Mouse (Mus musculus): Measurements from ENCODE around the gene Ppp1r11. TPM values are rescaled to one million over a fixed set of nuclear protein-coding genes. Genes with fewer than 3 reads are reported as not detected.

Gene Ppp1r11
- polyA plus RNA-seq, 1 experiment, result 37.5 TPM

DNA sequence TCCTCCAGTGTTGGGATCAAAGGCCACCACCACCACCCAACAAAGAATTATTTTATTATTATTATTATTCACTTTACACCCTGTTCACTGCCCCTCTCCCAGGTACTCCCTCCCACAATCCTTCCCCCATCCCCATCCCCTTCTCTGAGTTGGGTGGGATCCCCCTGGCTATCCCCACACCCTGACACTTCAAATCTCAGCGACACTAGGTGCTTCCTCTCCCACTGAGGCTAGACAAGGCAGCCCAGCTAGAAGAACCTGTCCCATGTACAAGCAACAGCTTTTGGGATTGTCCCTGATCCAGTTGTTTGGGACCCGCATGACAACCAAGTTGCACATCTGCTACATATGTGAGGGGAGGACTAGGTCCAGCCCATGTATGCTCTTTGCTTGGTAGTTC is 1.1 kb upstream of the Ppp1r11 start:
- Histone ChIP-seq H3K4me3 (replicated peaks; ENCODE audit: control insufficient read depth, low read depth, low read length) (no peak overlapping the region), H3K4me1 (ENCODE audit: control insufficient read depth, insufficient read depth, low read length) (no peaks in the 10 kb centered on the region; the same call in 1 of the 2 replicates), H3K27ac (ENCODE audit: control insufficient read depth, insufficient read depth, low read depth, low read length, poor library complexity) (no peak overlapping the region)
- TF ChIP-seq POLR2A (IDR thresholded peaks at IDR 0.05; ENCODE audit: borderline replicate concordance, control insufficient read depth, low read depth, low read length) (no peak), CTCF (IDR thresholded peaks at IDR 0.05; ENCODE audit: control insufficient read depth, insufficient read depth, low read length) (no peak)
- 78% methylated on average over 2 of the region's 2 CpGs for WGBS

DNA sequence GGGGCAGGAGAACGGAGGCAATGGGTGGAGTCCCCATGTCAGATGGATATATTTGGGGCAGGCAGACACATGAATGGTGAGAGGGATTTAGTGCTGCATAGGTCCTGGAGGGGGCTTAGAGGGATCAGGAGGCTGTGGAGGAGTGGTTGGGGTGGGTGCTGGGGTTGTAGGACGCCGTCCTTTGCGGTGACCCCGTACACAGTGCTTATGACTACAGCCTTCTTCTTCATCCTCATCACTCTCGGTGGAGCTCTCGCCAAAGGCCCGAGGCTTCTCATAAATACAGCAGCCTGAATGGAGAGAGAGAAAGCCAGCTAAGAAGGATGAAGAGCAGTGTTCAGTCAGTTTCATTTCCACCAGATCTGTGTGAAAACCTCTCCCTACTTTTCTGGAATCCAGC is 2.3 kb downstream of the Ppp1r11 start:
- Histone ChIP-seq H3K4me3 (replicated peaks; ENCODE audit: control insufficient read depth, low read depth, low read length) (no peak overlapping the region), H3K4me1 (ENCODE audit: control insufficient read depth, insufficient read depth, low read length) (no peaks in the 10 kb centered on the region; the same call in 1 of the 2 replicates), H3K27ac (ENCODE audit: control insufficient read depth, insufficient read depth, low read depth, low read length, poor library complexity) (no peak overlapping the region)
- 93% methylated on average over 8 of the region's 8 CpGs for WGBS
- TF ChIP-seq POLR2A (IDR thresholded peaks at IDR 0.05; ENCODE audit: borderline replicate concordance, control insufficient read depth, low read depth, low read length) (no peak), CTCF (IDR thresholded peaks at IDR 0.05; ENCODE audit: control insufficient read depth, insufficient read depth, low read length) (no peak)

DNA sequence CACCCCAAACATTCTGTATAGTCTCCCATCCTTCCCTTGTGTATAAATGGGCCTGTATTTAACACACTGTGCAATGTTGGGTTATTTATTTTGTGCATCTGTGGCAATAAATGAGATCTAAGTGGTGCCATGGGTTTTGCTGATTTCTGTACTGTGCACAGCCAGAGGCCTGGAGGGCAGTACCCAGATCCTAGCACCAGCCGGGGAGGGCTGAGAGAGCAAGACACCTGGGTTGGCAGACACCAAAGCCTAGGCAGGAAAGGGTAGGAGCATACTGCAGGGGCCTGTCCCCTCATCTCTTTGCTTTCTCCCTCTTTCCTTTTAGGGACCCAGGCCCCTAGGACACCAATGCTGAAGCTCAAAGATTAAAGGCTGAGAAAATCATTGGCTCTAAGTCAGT is 3.3 kb downstream of the Ppp1r11 start:
- no peak for TF ChIP-seq POLR2A (IDR thresholded peaks at IDR 0.05; ENCODE audit: borderline replicate concordance, control insufficient read depth, low read depth, low read length)
- TF ChIP-seq CTCF (IDR thresholded peaks at IDR 0.05; ENCODE audit: control insufficient read depth, insufficient read depth, low read length), result no peak
- Histone ChIP-seq H3K4me3 (replicated peaks; ENCODE audit: control insufficient read depth, low read depth, low read length) (no peak overlapping the region), H3K4me1 (ENCODE audit: control insufficient read depth, insufficient read depth, low read length) (no peaks in the 10 kb centered on the region; the same call in 1 of the 2 replicates), H3K27ac (ENCODE audit: control insufficient read depth, insufficient read depth, low read depth, low read length, poor library complexity) (no peak overlapping the region)
- WGBS, result 92% methylated on average over 1 of the region's 1 CpGs

DNA sequence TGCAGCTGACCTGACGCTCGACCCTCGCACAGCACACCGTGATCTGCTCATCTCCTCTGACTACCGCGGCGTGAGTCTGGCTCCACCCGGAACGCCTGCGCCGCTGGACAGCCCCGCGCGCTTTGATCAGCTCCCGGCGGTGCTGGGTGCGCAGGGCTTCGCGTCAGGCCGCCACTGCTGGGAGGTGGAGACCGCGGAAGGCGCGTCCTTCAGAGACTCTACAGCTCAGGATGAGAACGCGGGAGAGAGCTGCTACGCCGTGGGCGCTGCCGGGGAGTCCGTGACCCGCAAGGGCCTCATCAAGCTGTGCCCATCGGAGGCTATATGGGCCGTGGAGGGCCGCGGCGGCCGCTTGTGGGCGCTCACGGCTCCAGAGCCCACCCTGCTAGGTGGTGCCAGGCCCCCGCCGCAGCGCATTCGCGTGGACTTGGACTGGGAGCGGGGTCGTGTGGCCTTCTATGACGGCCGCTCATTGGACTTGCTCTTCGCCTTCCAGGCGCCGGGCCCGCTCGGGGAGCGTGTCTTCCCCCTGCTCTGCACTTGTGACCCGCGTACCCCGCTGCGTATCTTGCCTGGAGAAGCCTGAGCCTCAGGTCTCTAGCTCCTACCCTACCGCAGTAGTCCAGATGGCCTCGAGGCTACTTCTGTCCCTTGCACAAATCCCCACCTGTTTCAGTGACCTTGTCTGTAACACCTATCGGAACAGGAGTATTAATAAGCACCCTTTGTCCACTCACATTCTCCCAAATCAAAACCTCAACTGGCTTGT is 4.3 kb downstream of the Ppp1r11 start:
- TF ChIP-seq CTCF (IDR thresholded peaks at IDR 0.05; ENCODE audit: control insufficient read depth, insufficient read depth, low read length) (no peak), POLR2A (IDR thresholded peaks at IDR 0.05; ENCODE audit: borderline replicate concordance, control insufficient read depth, low read depth, low read length) (no peak)
- H3K4me3 ChIP-seq (replicated peaks; ENCODE audit: control insufficient read depth, low read depth, low read length), result no peak overlapping the region
- no peaks in the 10 kb centered on the region; the same call in 1 of the 2 replicates for H3K4me1 ChIP-seq (ENCODE audit: control insufficient read depth, insufficient read depth, low read length)
- 4% methylated on average over 62 of the region's 62 CpGs for WGBS
- H3K27ac ChIP-seq (ENCODE audit: control insufficient read depth, insufficient read depth, low read depth, low read length, poor library complexity), result no peak overlapping the region

DNA sequence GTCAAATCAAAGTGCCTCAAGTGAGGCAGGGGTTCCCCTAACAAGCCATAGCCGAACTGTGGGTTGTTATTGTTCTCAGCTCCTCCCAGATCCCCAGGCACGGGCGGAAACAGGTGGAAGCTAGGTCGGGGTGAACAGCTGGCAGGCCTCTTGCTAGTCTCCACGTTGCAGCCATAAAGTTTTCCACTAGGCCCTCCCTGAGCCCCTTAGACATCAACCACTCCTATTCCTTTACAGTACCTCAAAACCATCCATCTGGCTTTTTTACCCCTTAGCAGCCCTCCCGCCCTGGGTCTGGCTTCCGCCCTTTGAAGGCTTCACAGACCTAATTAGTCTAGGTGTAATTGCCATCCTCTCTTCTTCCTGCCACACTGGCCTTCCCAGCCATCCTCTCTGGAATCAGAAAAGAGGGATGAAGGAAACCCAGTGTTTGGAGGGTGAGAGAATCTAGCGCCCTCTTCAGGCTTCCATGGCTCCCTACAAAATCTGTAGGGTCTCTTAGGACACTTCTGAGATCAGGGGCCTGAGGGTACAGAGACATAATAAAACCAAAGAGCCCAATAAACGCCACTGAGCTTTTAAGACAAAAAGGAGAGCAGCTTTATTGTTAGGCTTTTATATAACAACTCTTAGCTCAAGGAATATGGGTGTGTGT is 7.3 kb downstream of the Ppp1r11 start:
- 36% methylated on average over 9 of the region's 9 CpGs for WGBS
- TF ChIP-seq CTCF (IDR thresholded peaks at IDR 0.05; ENCODE audit: control insufficient read depth, insufficient read depth, low read length), result no peak
- no peak for TF ChIP-seq POLR2A (IDR thresholded peaks at IDR 0.05; ENCODE audit: borderline replicate concordance, control insufficient read depth, low read depth, low read length)
- H3K4me3 ChIP-seq (replicated peaks; ENCODE audit: control insufficient read depth, low read depth, low read length), result no peak overlapping the region
- H3K4me1 ChIP-seq (ENCODE audit: control insufficient read depth, insufficient read depth, low read length), result no peaks in the 10 kb centered on the region
- H3K27ac ChIP-seq (ENCODE audit: control insufficient read depth, insufficient read depth, low read depth, low read length, poor library complexity), result no peak overlapping the region

DNA sequence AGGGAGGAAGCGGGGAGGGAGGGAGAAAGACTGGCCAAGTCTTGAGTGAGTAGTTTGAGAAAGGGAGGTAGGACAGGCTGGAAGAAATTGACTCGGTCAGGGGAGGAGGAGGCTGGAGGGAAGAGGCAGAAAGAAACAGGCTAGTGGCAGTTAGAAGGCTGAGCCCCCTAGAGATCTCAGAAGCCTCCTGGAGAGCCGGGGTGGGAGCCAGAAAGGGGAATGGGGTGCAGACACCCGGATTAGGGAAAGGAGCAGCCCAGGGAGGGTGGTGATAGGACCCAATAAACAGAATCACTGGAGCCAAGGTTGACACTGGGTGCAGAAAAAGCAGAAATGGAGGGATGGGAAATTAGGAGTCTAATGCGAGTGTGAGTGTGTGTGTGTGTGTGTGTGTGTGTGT is 7.8 kb downstream of the Ppp1r11 start:
- Histone ChIP-seq H3K4me3 (replicated peaks; ENCODE audit: control insufficient read depth, low read depth, low read length) (no peak overlapping the region), H3K4me1 (ENCODE audit: control insufficient read depth, insufficient read depth, low read length) (no peaks in the 10 kb centered on the region), H3K27ac (ENCODE audit: control insufficient read depth, insufficient read depth, low read depth, low read length, poor library complexity) (no peak overlapping the region)
- 10% methylated on average over 5 of the region's 5 CpGs for WGBS
- no peak for TF ChIP-seq CTCF (IDR thresholded peaks at IDR 0.05; ENCODE audit: control insufficient read depth, insufficient read depth, low read length)
- no peak for TF ChIP-seq POLR2A (IDR thresholded peaks at IDR 0.05; ENCODE audit: borderline replicate concordance, control insufficient read depth, low read depth, low read length)

DNA sequence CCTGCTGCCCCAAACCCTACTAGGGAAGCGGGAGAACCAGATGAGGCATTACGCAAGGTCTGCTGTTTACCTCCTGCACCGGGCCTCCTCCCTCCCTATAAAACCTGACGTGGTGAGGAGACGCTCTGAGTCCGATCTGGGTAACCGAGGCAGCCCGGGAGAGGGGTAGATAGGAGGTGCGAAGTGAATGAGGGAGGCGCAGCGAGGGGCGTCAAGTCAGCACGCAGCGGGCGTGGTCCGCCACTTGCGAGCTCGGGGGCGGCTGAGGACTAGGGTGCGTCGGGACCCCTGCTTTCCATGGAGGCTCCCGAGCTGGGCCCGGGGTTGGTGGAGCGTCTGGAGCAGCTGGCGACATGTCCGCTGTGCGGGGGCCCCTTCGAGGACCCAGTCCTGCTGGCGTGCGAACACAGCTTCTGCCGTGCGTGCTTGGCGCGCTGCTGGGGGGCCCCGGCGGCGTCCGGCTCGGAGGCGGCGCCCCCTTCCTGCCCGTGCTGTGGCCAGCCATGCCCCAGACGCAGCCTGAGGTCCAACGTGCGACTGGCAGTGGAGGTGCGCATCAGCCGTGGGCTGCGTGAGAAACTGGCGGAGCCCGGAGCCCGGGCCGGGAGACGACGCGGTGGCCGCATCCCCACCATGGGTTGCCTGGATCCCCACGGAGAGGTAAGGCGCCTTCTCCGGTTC is 8.6 kb downstream of the Ppp1r11 start, which contains the start of gene Rnf39:
Gene Rnf39 (plus strand): TSS at position 128 of the 681 bp plus-strand sequence.
- H3K4me1 ChIP-seq (ENCODE audit: control insufficient read depth, insufficient read depth, low read length), result no peaks in the 10 kb centered on the region
- 2% methylated on average over 59 of the region's 59 CpGs for WGBS
- H3K27ac ChIP-seq (ENCODE audit: control insufficient read depth, insufficient read depth, low read depth, low read length, poor library complexity), result no peak within 1 kb of the TSS
- H3K4me3 ChIP-seq (replicated peaks; ENCODE audit: control insufficient read depth, low read depth, low read length), result no peak within 1 kb of the TSS
- no peak for TF ChIP-seq POLR2A (IDR thresholded peaks at IDR 0.05; ENCODE audit: borderline replicate concordance, control insufficient read depth, low read depth, low read length)
- no peak for TF ChIP-seq CTCF (IDR thresholded peaks at IDR 0.05; ENCODE audit: control insufficient read depth, insufficient read depth, low read length)

DNA sequence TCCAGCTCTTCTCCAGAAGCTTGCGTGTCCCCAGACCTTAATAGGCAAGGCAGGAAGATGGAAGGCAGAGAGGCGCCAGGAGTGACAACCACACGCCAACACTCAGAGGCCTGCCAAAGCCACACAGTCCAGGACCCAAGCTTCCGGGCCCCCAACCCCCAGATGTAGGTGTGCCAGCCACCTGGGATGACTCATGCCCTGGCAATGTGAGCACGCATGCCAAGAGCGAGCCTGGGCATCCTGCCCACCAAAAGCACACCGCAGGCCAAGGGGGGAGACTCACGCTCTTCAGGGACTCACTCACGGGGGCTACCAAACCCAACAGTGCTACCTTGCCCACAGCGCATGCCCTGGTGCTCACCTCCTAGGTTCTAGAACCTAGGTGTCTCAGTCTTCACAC is 9.2 kb downstream of the Ppp1r11 start:
- Histone ChIP-seq H3K27ac (ENCODE audit: control insufficient read depth, insufficient read depth, low read depth, low read length, poor library complexity) (no peak overlapping the region), H3K4me3 (replicated peaks; ENCODE audit: control insufficient read depth, low read depth, low read length) (no peak overlapping the region), H3K4me1 (ENCODE audit: control insufficient read depth, insufficient read depth, low read length) (no peaks in the 10 kb centered on the region)
- WGBS, result 3% methylated on average over 10 of the region's 10 CpGs
- TF ChIP-seq POLR2A (IDR thresholded peaks at IDR 0.05; ENCODE audit: borderline replicate concordance, control insufficient read depth, low read depth, low read length) (no peak), CTCF (IDR thresholded peaks at IDR 0.05; ENCODE audit: control insufficient read depth, insufficient read depth, low read length) (no peak)

Data from bone marrow, adult 2 months (tissue).